8 mouse cellular contexts compared by ENCODE assay signal in genomic region chr19:8872266-8872840, GRCm38 (mm10). TPM values are rescaled to one million over a fixed set of nuclear protein-coding genes. Genes with fewer than 3 reads are reported as not detected.
A peak's percentile ranks its signal among the peaks of the same experiment; 100 is the strongest.
DNase-seq lines count a peak whose midpoint lies in the region; ATAC-seq and TF ChIP-seq lines count a peak whose summit lies in the region.

No protein-coding gene starts in this region.

- no peak for TF ChIP-seq EP300 in heart, postnatal 0 days (IDR thresholded peaks at IDR 0.05; ENCODE audit: low read depth)

- 64% methylated on average over 10 of the region's 10 CpGs for WGBS in heart, postnatal 0 days
- WGBS in hindbrain, embryonic 10.5 days = 84% methylated on average over 10 of the region's 10 CpGs
- 78% methylated on average over 10 of the region's 10 CpGs for WGBS in midbrain, embryonic 10.5 days

- intact Hi-C loops in heart, postnatal 25 days (cut with DNase I) = no loop called here

- ATAC-seq in heart, postnatal 0 days (ENCODE audit: insufficient read depth, low read depth) = no peak

- H3K9me3 ChIP-seq in heart, postnatal 0 days (replicated peaks; ENCODE audit: control insufficient read depth, low read length) = no peaks in the 10 kb centered on the region
- no peaks in the 10 kb centered on the region for H3K9me3 ChIP-seq in hindbrain, embryonic 10.5 days
- no peaks in the 10 kb centered on the region for H3K9me3 ChIP-seq in midbrain, embryonic 10.5 days (replicated peaks)

- peak overlapping the region; percentile 92 for H3K9ac ChIP-seq in heart, postnatal 0 days (replicated peaks; ENCODE audit: low read depth, low read length)

- no peaks in the 10 kb centered on the region; the same call in 1 of the 2 replicates for H3K4me1 ChIP-seq in heart, postnatal 0 days (ENCODE audit: control insufficient read depth, insufficient read depth)
- H3K4me1 ChIP-seq in hindbrain, embryonic 10.5 days (replicated peaks) = peaks cover 17% of the 10 kb centered on the region
- H3K4me1 ChIP-seq in midbrain, embryonic 10.5 days = peaks cover 13% of the 10 kb centered on the region

- H3K27me3 ChIP-seq in heart, postnatal 0 days (ENCODE audit: control insufficient read depth, insufficient read depth, low read length) = no peaks in the 10 kb centered on the region
- H3K27me3 ChIP-seq in hindbrain, embryonic 10.5 days (ENCODE audit: insufficient read depth, poor library complexity, severe bottlenecking) = no peaks in the 10 kb centered on the region
- H3K27me3 ChIP-seq in midbrain, embryonic 10.5 days (ENCODE audit: low read depth, poor library complexity, severe bottlenecking) = no peaks in the 10 kb centered on the region

- peak overlapping the region; percentile 71 for H3K4me3 ChIP-seq in heart, postnatal 0 days (ENCODE audit: low read depth, low read length)
- H3K4me3 ChIP-seq in hindbrain, embryonic 10.5 days = peak overlapping the region; percentile 99
- H3K4me3 ChIP-seq in midbrain, embryonic 10.5 days = peak overlapping the region; percentile 91

- TF ChIP-seq CTCF in heart, postnatal 0 days (IDR thresholded peaks at IDR 0.05; ENCODE audit: low read depth) = no peak

- no peak for DNase-seq in heart, postnatal 0 days (ENCODE audit: low spot score)
- DNase-seq in heart, postnatal 25 days (ENCODE audit: low spot score) = no peak
- peak; percentile 37 for DNase-seq in NIH3T3 (ENCODE audit: low read depth)
- no peak for DNase-seq in hindbrain, embryonic 10.5 days (ENCODE audit: low spot score)
- DNase-seq in midbrain, embryonic 10.5 days (ENCODE audit: low spot score) = no peak
- no peak for DNase-seq in right cerebral cortex, postnatal 25 days
- DNase-seq in urinary bladder, postnatal 14 days (ENCODE audit: low spot score) = no peak
- no peak for DNase-seq in ovary, postnatal 10 days (ENCODE audit: low spot score)

- peak overlapping the region; percentile 82 for H3K27ac ChIP-seq in heart, postnatal 0 days (ENCODE audit: low read depth)
- peak overlapping the region; percentile 92 for H3K27ac ChIP-seq in hindbrain, embryonic 10.5 days
- H3K27ac ChIP-seq in midbrain, embryonic 10.5 days (replicated peaks) = peak overlapping the region; percentile 92

- H3K4me2 ChIP-seq in heart, postnatal 0 days (ENCODE audit: low read depth, low read length) = peak overlapping the region; percentile 79

- H3K36me3 ChIP-seq in heart, postnatal 0 days (replicated peaks; ENCODE audit: control insufficient read depth, insufficient read depth, low read length) = peaks cover 38% of the 10 kb centered on the region
- H3K36me3 ChIP-seq in hindbrain, embryonic 10.5 days = peaks cover 45% of the 10 kb centered on the region
- peaks cover 44% of the 10 kb centered on the region for H3K36me3 ChIP-seq in midbrain, embryonic 10.5 days

RNA-seq across cellular contexts. Expression of gene Ubxn1, which starts 1.1 kb away (rescaled TPM):
- 58.1 and 100.0 TPM in 2 replicates for total RNA-seq in heart, postnatal 0 days (2014; rRNA removed; ENCODE audit: low replicate concordance)
- polyA plus RNA-seq in heart, postnatal 0 days (2015; fragmentation: Nextera tagmentation; extraction: Ambion mirVana) = 138 and 141 TPM in 2 replicates
- 100 to 1,000 TPM; 113 to 124 TPM for total RNA-seq in heart, postnatal 25 days (2021)
- 201 and 202 TPM in 2 replicates for polyA plus RNA-seq in hindbrain, embryonic 10.5 days (2016; fragmentation: Nextera tagmentation; extraction: Ambion mirVana)
- 203 and 205 TPM in 2 replicates for polyA plus RNA-seq in midbrain, embryonic 10.5 days (2016; fragmentation: Nextera tagmentation; extraction: Ambion mirVana)

RNA-seq across cellular contexts. Expression of gene Uqcc3, which starts 8.4 kb away (rescaled TPM):
- 12.6 and 38.2 TPM in 2 replicates for total RNA-seq in heart, postnatal 0 days (2014; rRNA removed; ENCODE audit: low replicate concordance)
- polyA plus RNA-seq in heart, postnatal 0 days (2015; fragmentation: Nextera tagmentation; extraction: Ambion mirVana) = 91.9 and 102 TPM in 2 replicates
- 10 to 100 TPM; 59.3 to 60.1 TPM for total RNA-seq in heart, postnatal 25 days (2021)
- 57.9 and 62.5 TPM in 2 replicates for polyA plus RNA-seq in hindbrain, embryonic 10.5 days (2016; fragmentation: Nextera tagmentation; extraction: Ambion mirVana)
- 58.2 and 61.1 TPM in 2 replicates for polyA plus RNA-seq in midbrain, embryonic 10.5 days (2016; fragmentation: Nextera tagmentation; extraction: Ambion mirVana)

RNA-seq across cellular contexts. Expression of gene Lbhd1, which starts 11.2 kb away (rescaled TPM):
- total RNA-seq in heart, postnatal 0 days (2014; rRNA removed; ENCODE audit: low replicate concordance) = 0.65 and 1.3 TPM in 2 replicates
- 30.3 and 31.2 TPM in 2 replicates for polyA plus RNA-seq in heart, postnatal 0 days (2015; fragmentation: Nextera tagmentation; extraction: Ambion mirVana)
- 1 to 10 TPM; 1.4 to 5.9 TPM for total RNA-seq in heart, postnatal 25 days (2021)
- polyA plus RNA-seq in hindbrain, embryonic 10.5 days (2016; fragmentation: Nextera tagmentation; extraction: Ambion mirVana) = 111 and 112 TPM in 2 replicates
- 110 and 133 TPM in 2 replicates for polyA plus RNA-seq in midbrain, embryonic 10.5 days (2016; fragmentation: Nextera tagmentation; extraction: Ambion mirVana)

RNA-seq across cellular contexts. Expression of gene Gm49403, which starts 11.4 kb away (rescaled TPM):
- not detected in 2 replicates for total RNA-seq in heart, postnatal 0 days (2014; rRNA removed; ENCODE audit: low replicate concordance)
- polyA plus RNA-seq in heart, postnatal 0 days (2015; fragmentation: Nextera tagmentation; extraction: Ambion mirVana) = not detected in 2 replicates
- not detected for total RNA-seq in heart, postnatal 25 days (2021)
- not detected in 2 replicates for polyA plus RNA-seq in hindbrain, embryonic 10.5 days (2016; fragmentation: Nextera tagmentation; extraction: Ambion mirVana)
- polyA plus RNA-seq in midbrain, embryonic 10.5 days (2016; fragmentation: Nextera tagmentation; extraction: Ambion mirVana) = not detected in 2 replicates

RNA-seq across cellular contexts. Expression of gene 1810009A15Rik, which starts 16.3 kb away (rescaled TPM):
- total RNA-seq in heart, postnatal 0 days (2014; rRNA removed; ENCODE audit: low replicate concordance) = 28.4 and 31.4 TPM in 2 replicates
- 37.3 and 40.5 TPM in 2 replicates for polyA plus RNA-seq in heart, postnatal 0 days (2015; fragmentation: Nextera tagmentation; extraction: Ambion mirVana)
- total RNA-seq in heart, postnatal 25 days (2021) = 10 to 100 TPM; 17.6 to 19.8 TPM
- 139 and 159 TPM in 2 replicates for polyA plus RNA-seq in hindbrain, embryonic 10.5 days (2016; fragmentation: Nextera tagmentation; extraction: Ambion mirVana)
- 134 and 159 TPM in 2 replicates for polyA plus RNA-seq in midbrain, embryonic 10.5 days (2016; fragmentation: Nextera tagmentation; extraction: Ambion mirVana)
